Mouse (Mus musculus) CH12.LX (cell line): ENCODE results near the gene Fgf22. TPM values are rescaled to one million over a fixed set of nuclear protein-coding genes. Genes with fewer than 3 reads are reported as not detected.

ENCODE experiments used
- DNase-seq: peaks from one replicate; pipeline ENCODE4 v3.0.0-alpha.2; 2013; ENCODE audit errors: extremely low read depth
- H3K27ac ChIP-seq: 2 replicates; pipeline ENCODE4 v1.5.1; 2012; ENCODE audit warnings: low read depth, mild to moderate bottlenecking, control low read depth, moderate library complexity; ENCODE audit not compliant: insufficient read depth
- H3K27me3 ChIP-seq: replicated peaks from 2 replicates; pipeline ENCODE3; 2012; ENCODE audit warnings: inconsistent platforms
- H3K36me3 ChIP-seq, 2 experiments: replicated peaks in 1 of 2; 2 replicates each; pipeline versions ENCODE3 to v1.6.1; 2012; ENCODE audit warnings: inconsistent platforms in 1 of 2, low read length in 1 of 2, mild to moderate bottlenecking in 1 of 2, mixed read lengths in 1 of 2, moderate library complexity in 1 of 2; ENCODE audit not compliant: control insufficient read depth in 1 of 2, insufficient read depth in 1 of 2
- H3K4me1 ChIP-seq, 2 experiments: 2 replicates each; pipeline ENCODE4 v1.6.1; 2012; ENCODE audit warnings: inconsistent platforms in 1 of 2, moderate library complexity in 1 of 2; ENCODE audit not compliant: insufficient read depth in 2 of 2, control insufficient read depth in 1 of 2
- H3K4me2 ChIP-seq: 2 replicates; pipeline ENCODE4 v1.6.1; 2012; ENCODE audit warnings: low read depth, mild to moderate bottlenecking, control low read depth; ENCODE audit not compliant: poor library complexity, insufficient read depth, severe bottlenecking
- H3K4me3 ChIP-seq, 3 experiments: fragments of 150-350 bp in 1 of 3; sonication (generic) in 1 of 3; replicated peaks in 1 of 3; 2 replicates each; pipeline versions ENCODE3 to v1.5.1; 2011 to 2012; ENCODE audit warnings: low read depth in 2 of 3, low read length in 2 of 3, mild to moderate bottlenecking in 2 of 3, moderate library complexity in 2 of 3, control low read depth in 1 of 3, improper control_type of control experiment in 1 of 3, inconsistent platforms in 1 of 3, mixed read lengths in 1 of 3; ENCODE audit not compliant: poor library complexity in 1 of 3
- H3K79me2 ChIP-seq: replicated peaks from 2 replicates; pipeline ENCODE4 v1.6.1; 2012; ENCODE audit warnings: mild to moderate bottlenecking, moderate library complexity; ENCODE audit not compliant: control insufficient read depth, poor library complexity, insufficient read depth, severe bottlenecking; ENCODE audit errors: extremely low read depth
- H3K9ac ChIP-seq: 2 replicates; pipeline ENCODE4 v1.6.1; 2012; ENCODE audit warnings: low read depth, mild to moderate bottlenecking, control low read depth, moderate library complexity; ENCODE audit not compliant: insufficient read depth
- H3K9me3 ChIP-seq: replicated peaks from 2 replicates; pipeline ENCODE3; 2012; ENCODE audit warnings: low read length, inconsistent platforms, mixed read lengths
- CHD1 ChIP-seq: IDR thresholded peaks from 2 replicates; pipeline ENCODE4 v1.6.1; 2012; ENCODE audit warnings: low read depth, low read length, improper control_type of control experiment, inconsistent platforms
- CHD2 ChIP-seq: IDR thresholded peaks from 2 replicates; pipeline ENCODE4 v1.6.1; 2011; ENCODE audit warnings: low read length, improper control_type of control experiment
- CTCF ChIP-seq, 2 experiments: IDR thresholded peaks in 1 of 2; conservative IDR thresholded peaks in 1 of 2; 2 replicates each; pipeline ENCODE4 v1.5.1; 2011 to 2012; ENCODE audit warnings: low read depth in 2 of 2, low read length in 2 of 2, improper control_type of control experiment in 1 of 2, inconsistent platforms in 1 of 2, mild to moderate bottlenecking in 1 of 2, moderate library complexity in 1 of 2
- E2F4 ChIP-seq: IDR thresholded peaks from 2 replicates; pipeline ENCODE4 v1.6.1; 2011; ENCODE audit warnings: low read depth, low read length, improper control_type of control experiment; ENCODE audit not compliant: insufficient replicate concordance
- ELF1 ChIP-seq: IDR thresholded peaks from 2 replicates; pipeline ENCODE4 v1.6.1; 2014; ENCODE audit warnings: low read depth, mild to moderate bottlenecking, inconsistent platforms, low read length, improper control_type of control experiment
- EP300 ChIP-seq: IDR thresholded peaks from 2 replicates; pipeline ENCODE4 v1.6.1; 2011; ENCODE audit warnings: low read length, improper control_type of control experiment
- ETS1 ChIP-seq: conservative IDR thresholded peaks from 2 replicates; pipeline ENCODE4 v1.6.1; 2012; ENCODE audit warnings: low read depth, mild to moderate bottlenecking, inconsistent platforms, low read length, improper control_type of control experiment, moderate library complexity
- GABPA ChIP-seq: IDR thresholded peaks from 2 replicates; pipeline ENCODE4 v1.6.1; 2012; ENCODE audit warnings: low read depth, low read length, improper control_type of control experiment, inconsistent platforms; ENCODE audit not compliant: insufficient replicate concordance
- IRF4 ChIP-seq: IDR thresholded peaks from 2 replicates; pipeline ENCODE4 v1.6.1; 2014; ENCODE audit warnings: low read depth, mild to moderate bottlenecking, inconsistent platforms, low read length, improper control_type of control experiment
- JUN ChIP-seq: IDR thresholded peaks from 2 replicates; pipeline ENCODE4 v1.6.1; 2011; ENCODE audit warnings: low read depth, mild to moderate bottlenecking, low read length, improper control_type of control experiment, moderate library complexity; ENCODE audit not compliant: insufficient read depth
- JUND ChIP-seq: conservative IDR thresholded peaks from 2 replicates; pipeline ENCODE4 v1.6.1; 2011; ENCODE audit warnings: low read depth, low read length, improper control_type of control experiment
- MAZ ChIP-seq: IDR thresholded peaks from 2 replicates; pipeline ENCODE4 v1.6.1; 2012; ENCODE audit warnings: low read depth, mild to moderate bottlenecking, inconsistent platforms, low read length, improper control_type of control experiment, moderate library complexity
- MYC ChIP-seq: IDR thresholded peaks from 2 replicates; pipeline ENCODE4 v1.6.1; 2011; ENCODE audit warnings: low read depth, mild to moderate bottlenecking, improper control_type of control experiment, low read length
- PAX5 ChIP-seq: IDR thresholded peaks from 2 replicates; pipeline ENCODE4 v1.6.1; 2012; ENCODE audit warnings: low read length, inconsistent platforms, mixed read lengths
- POLR2AphosphoS2 ChIP-seq: IDR thresholded peaks from 2 replicates; pipeline ENCODE4 v1.6.1; 2011; ENCODE audit warnings: low read depth, low read length, improper control_type of control experiment
- RAD21 ChIP-seq: IDR thresholded peaks from 2 replicates; pipeline ENCODE4 v1.6.1; 2011; ENCODE audit warnings: low read depth, mild to moderate bottlenecking, low read length, improper control_type of control experiment, moderate library complexity
- SIN3A ChIP-seq: IDR thresholded peaks from 2 replicates; pipeline ENCODE4 v1.6.1; 2012; ENCODE audit warnings: low read length, improper control_type of control experiment, inconsistent platforms
- UBTF ChIP-seq: IDR thresholded peaks from 2 replicates; pipeline ENCODE4 v1.6.1; 2012; ENCODE audit warnings: low read depth, mild to moderate bottlenecking, inconsistent platforms, low read length, improper control_type of control experiment, moderate library complexity
- USF2 ChIP-seq: conservative IDR thresholded peaks from 2 replicates; pipeline ENCODE4 v1.6.1; 2011; ENCODE audit warnings: low read depth, low read length, improper control_type of control experiment
- ZMIZ1 ChIP-seq: IDR thresholded peaks from 2 replicates; pipeline ENCODE4 v1.6.1; 2012; ENCODE audit warnings: low read depth, mild to moderate bottlenecking, inconsistent platforms, low read length, improper control_type of control experiment
- ZNF384 ChIP-seq: IDR thresholded peaks from 2 replicates; pipeline ENCODE4 v1.6.1; 2012; ENCODE audit warnings: low read depth, low read length, improper control_type of control experiment, inconsistent platforms
- dilution Hi-C: fragments of 300-500 bp; cut with MboI; formaldehyde crosslinking; loops from 2 replicates; pipeline ENCODE4 v1.14.3; 2020; ENCODE audit warnings: low sequenced_read_pairs; ENCODE audit not compliant: extremely low pct_unique_long_range_greater_than_20kb, extremely low pct_ligation_motif_present
- in situ Hi-C: fragments of 300-500 bp; cut with MboI; formaldehyde crosslinking; loops from 3 replicates; pipeline ENCODE4 v1.14.3; 2019; ENCODE audit warnings: low sequenced_read_pairs, low pct_ligation_motif_present, low pct_unique_long_range_greater_than_20kb, mixed read lengths
- polyA plus RNA-seq: library from polyadenylated mRNA; unstranded; fragments of >175 nt; gene quantifications from 2 replicates; pipeline ENCODE4 v1.2.1, GENCODE M21; 2012; ENCODE audit warnings: low read depth; ENCODE audit not compliant: insufficient read length
- total RNA-seq, 2 experiments: library from RNA; depleted of rRNA; stranded (reverse); fragments of 300-350 nt in 1 of 2; fragments of >200 nt in 1 of 2; gene quantifications; 2 replicates each; pipeline ENCODE4 v1.2.3; 2012 to 2014

Fgf22 gene
- total and polyA plus RNA-seq, 3 experiments: not detected

GRCm38 (mm10) chr10:79765228-79765745 is 10.4 kb downstream of the Fgf22 start:
- Histone ChIP-seq H3K36me3 (peaks cover 29 to 48% of the 10 kb centered on the region in 2 experiments), H3K27me3 (no peaks in the 10 kb centered on the region)
- TF ChIP-seq E2F4 (no peak), GABPA (no peak), EP300 (no peak), PAX5 (no peak), POLR2AphosphoS2 (no peak), JUN (no peak), ETS1 (no peak), CTCF (conservative IDR thresholded peaks at IDR 0.05 in 1 of 2, IDR thresholded peaks at IDR 0.05 in 1 of 2; ENCODE audit: low read depth in 2 of 2, low read length in 2 of 2) (no peak), CHD1 (no peak), JUND (no peak), SIN3A (no peak), ZNF384 (no peak), ZMIZ1 (no peak), RAD21 (no peak), MYC (no peak), CHD2 (no peak), USF2 (no peak), IRF4 (no peak), ELF1 (no peak), MAZ (no peak)
- TF ChIP-seq, all 38 proteins: peak for 0
- DNase-seq: no peak
- peaks cover 38% of the 10 kb centered on the region for H3K79me2 ChIP-seq
- H3K4me1 ChIP-seq: peaks cover 27 to 47% of the 10 kb centered on the region in 2 experiments
- H3K4me3 ChIP-seq: peak overlapping the region; percentile 92 to 98 (median 98)
- H3K9ac ChIP-seq: peak overlapping the region; percentile 99; the same call in 1 of the 2 replicates
- dilution Hi-C loops: no loop called here
- peak overlapping the region; percentile 77 for H3K4me2 ChIP-seq
- H3K9me3 ChIP-seq: no peaks in the 10 kb centered on the region
- in situ Hi-C loops: no loop called here
- H3K27ac ChIP-seq: no peak overlapping the region

- H3K4me3 ChIP-seq: peak overlapping the region; percentile 92 to 98 (median 98)
- DNase-seq: no peak
- peak overlapping the region; percentile 99 for H3K9ac ChIP-seq
- no peak overlapping the region for H3K27ac ChIP-seq
- no peaks in the 10 kb centered on the region for H3K9me3 ChIP-seq
- TF ChIP-seq SIN3A (no peak), UBTF (0 out of 2 replicates have a peak, but pooled peaks have one; percentile 4)
- peak overlapping the region; percentile 77 for H3K4me2 ChIP-seq
- peaks cover 23 to 41% of the 10 kb centered on the region in 2 experiments for H3K36me3 ChIP-seq
- H3K4me1 ChIP-seq: peaks cover 27 to 47% of the 10 kb centered on the region in 2 experiments
- dilution Hi-C loops (no loop called here), in situ Hi-C loops (no loop called here)
- H3K27me3 ChIP-seq: no peaks in the 10 kb centered on the region
- H3K79me2 ChIP-seq: peaks cover 38% of the 10 kb centered on the region
Measured at GRCm38 (mm10) chr10:79766001-79766507, 11.2 kb downstream of the Fgf22 start.
